Mouse (Mus musculus) layer of hippocampus, adult 8-10 months (tissue): Measurements from ENCODE around the gene Washc2. TPM values are rescaled to one million over a fixed set of nuclear protein-coding genes. Genes with fewer than 3 reads are reported as not detected.

ENCODE experiments used
- DNase-seq, 2 experiments: peaks; one replicate each; pipeline ENCODE4 v3.0.0; 2022; ENCODE audit warnings: low spot score in 2 of 2
- total RNA-seq, 4 experiments: library from RNA; stranded (reverse); gene quantifications; 2 replicates each; pipeline ENCODE4 v1.2.4; 2022

Washc2 gene
- total RNA-seq, 4 experiments from 2014 or later: 95.9 to 121 (median 112) TPM

DNA sequence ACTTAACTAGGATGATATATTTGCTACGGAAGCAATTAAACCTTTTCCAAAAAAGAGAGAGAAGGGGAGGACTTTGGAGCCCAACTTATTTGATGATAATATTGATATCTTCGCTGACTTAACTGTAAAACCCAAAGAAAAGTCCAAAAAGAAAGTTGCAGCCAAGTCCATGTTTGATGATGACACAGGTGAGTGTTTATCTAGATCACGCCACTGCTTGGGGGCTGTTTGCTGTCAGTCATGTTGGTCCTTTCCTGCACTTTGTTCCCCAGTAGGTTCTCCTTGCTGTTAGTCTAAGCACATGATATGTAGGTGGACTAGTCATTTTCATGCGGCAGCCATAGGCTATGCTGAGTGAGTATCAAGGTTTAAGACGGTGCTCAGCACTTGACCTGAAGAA is 52.6 kb downstream of the Washc2 start:
- no peak for DNase-seq

GRCm38 (mm10) chr6:116262824-116263223 is 55.0 kb downstream of the Washc2 start:
- DNase-seq: no peak

- DNase-seq: peak; percentile 77 to 88
Observed at GRCm38 (mm10) chr6:116264018-116264651, 56.3 kb downstream of the Washc2 start, which contains the start of gene Zfand4. Zfand4 (plus strand) TSS chr6:116264222.

- no peak for DNase-seq
Observed at GRCm38 (mm10) chr6:116264836-116265235, 57.0 kb downstream of the Washc2 start.

DNA sequence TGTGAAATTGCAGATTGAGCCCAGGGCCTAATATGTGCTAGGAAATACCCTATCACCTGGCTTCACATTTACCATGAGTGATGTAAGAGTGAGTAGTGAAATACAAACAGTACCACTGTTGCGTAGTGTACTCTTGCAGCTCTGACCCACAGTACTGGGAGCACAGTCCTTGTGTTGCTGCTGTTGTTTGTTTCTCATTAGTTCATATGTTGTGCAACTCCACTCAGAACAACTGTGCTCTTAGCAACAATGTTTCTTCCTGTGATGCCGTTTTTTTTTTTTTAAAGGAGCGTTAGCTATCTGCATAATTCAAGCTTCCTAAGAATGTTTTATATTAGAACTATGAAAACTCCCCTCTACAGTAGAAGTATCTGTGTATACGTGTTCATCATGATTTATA is 57.8 kb downstream of the Washc2 start:
- DNase-seq: no peak

GRCm38 (mm10) chr6:116266273-116267109 is 58.7 kb downstream of the Washc2 start:
- DNase-seq: no peak

DNA sequence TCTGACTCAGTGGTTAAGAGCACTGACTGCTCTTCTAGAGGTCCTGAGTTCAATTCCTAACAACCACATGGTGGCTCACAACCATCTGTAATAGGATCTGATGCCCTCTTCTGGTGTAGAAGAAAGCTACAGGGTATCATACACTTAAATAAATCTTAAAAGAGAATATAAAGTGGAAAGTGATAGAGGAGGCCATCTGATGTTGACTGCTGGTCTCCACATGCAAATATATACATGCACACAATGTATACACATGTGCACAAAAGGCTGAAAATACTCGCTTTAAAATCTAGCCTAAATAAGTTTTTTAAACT is 59.2 kb downstream of the Washc2 start:
- no peak for DNase-seq

- DNase-seq: no peak
Observed at GRCm38 (mm10) chr6:116275695-116276094, 67.9 kb downstream of the Washc2 start.

DNA sequence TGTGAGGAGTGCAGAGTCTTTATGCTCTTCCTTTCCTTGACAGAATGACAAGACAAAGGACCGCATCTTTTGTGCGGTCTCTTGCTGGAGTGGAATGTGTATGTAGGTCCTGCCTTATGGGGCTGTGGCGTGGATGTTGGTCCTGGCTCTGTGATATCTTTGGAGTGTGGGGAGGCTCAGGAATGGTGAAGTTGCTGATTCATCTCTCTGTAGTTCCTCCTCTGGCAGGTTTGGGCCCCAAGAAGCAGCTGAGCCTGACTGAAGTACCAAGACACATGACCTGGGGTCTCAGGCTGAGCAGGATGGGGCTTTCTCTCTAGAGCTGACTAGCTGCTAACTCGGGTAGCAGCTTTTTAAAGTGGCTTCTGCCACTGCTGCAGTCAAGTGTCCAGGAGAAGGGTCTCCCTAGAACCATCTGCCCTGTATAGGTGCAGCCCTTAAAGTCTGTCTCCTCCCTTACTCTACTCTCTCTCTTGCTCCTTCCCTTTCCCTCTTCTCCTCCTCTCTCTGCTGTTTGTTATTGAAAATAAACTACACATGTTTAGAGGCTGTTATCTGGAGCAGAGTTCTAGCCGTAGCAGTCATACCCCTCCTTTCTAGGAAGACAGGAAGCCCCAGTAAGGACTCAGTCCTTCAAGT is 71.0 kb downstream of the Washc2 start:
- DNase-seq: no peak

- DNase-seq: no peak
Observed at GRCm38 (mm10) chr6:116281014-116281413, 73.2 kb downstream of the Washc2 start.

- DNase-seq: no peak
Observed at GRCm38 (mm10) chr6:116282546-116282945, 74.7 kb downstream of the Washc2 start.

GRCm38 (mm10) chr6:116283280-116283679 is 75.4 kb downstream of the Washc2 start:
- no peak for DNase-seq

DNA sequence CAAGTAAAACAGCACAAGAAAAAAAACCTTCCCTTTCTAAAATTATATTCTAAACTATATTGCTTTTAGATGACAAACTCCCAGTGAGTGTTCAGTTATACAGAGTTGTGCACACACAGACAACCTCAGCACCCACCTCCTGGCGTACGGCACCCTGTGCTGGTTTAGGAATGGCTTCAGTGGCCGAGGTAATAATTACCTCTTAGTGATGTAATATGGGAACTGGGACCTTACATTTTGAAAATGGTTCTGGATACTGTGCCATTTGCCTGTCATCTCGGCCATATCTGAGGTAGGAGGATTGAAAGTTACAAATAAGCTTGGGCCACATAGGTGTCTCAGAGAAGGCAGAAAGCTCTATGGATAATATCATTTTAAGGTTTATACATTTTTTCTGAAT is 78.5 kb downstream of the Washc2 start:
- no peak for DNase-seq

- DNase-seq: no peak
Observed at GRCm38 (mm10) chr6:116286870-116287575, 79.2 kb downstream of the Washc2 start.

- no peak for DNase-seq
Observed at GRCm38 (mm10) chr6:116311411-116311810, 103.6 kb downstream of the Washc2 start.

Other genes starting within 250 kb of the Washc2 start
- gene Plxnd1, start 213.0 kb upstream of the Washc2 start, total RNA-seq: 10 to 100 TPM; 17.9 to 35.6 (median 31.1) TPM
- gene Tmcc1, start 14.6 kb upstream of the Washc2 start, total RNA-seq: 10 to 100 TPM; 80.2 to 90.1 (median 85.2) TPM
- gene Zfand4, start 56.2 kb downstream of the Washc2 start, total RNA-seq: 10 to 100 TPM in 2 of 4 experiments, 1 to 10 TPM in 2; 6.1 to 10.5 (median 9.0) TPM
- gene March8, start 130.0 kb downstream of the Washc2 start, total RNA-seq: 10 to 100 TPM; 51.9 to 59.2 (median 55.7) TPM